Comparison of ENCODE assay signal across 15 mouse cellular contexts in the genomic region with DNA sequence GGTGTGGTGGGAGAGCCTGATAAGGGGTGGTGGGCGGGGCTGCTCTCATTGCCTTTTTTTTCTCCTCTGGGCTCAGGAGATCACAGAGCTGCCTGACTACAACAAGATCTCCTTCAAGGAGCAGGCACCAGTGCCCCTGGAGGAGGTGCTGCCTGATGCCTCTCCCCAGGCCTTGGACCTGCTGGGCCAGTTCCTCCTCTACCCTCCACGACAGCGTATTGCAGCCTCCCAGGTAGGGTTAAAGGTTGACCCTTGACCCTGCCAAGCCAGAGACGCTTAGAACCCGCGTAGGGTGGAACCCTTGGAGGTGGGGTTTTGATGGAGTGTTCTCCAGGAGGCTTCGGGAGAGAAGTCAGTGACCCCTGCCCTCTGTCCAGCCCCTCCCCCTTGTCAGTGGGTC. TPM values are rescaled to one million over a fixed set of nuclear protein-coding genes. Genes with fewer than 3 reads are reported as not detected.
"Had no signal": no experiment of that assay in that cellular context is flagged by ENCODE, and none has a peak within 500 bp of the region (broad histone marks: within the 10 kb centered on the region; RNA-seq: fewer than 3 reads in every experiment).

No protein-coding gene starts in this region.

- H3K4me2 ChIP-seq: limb, embryonic 13.5 days; lung, embryonic 14.5 days; midbrain, embryonic 12.5 days; neural tube, embryonic 13.5 days had no signal

- H3K27ac ChIP-seq: layer of hippocampus, adult 2 months; limb, embryonic 13.5 days; midbrain, embryonic 12.5 days; neural tube, embryonic 13.5 days had no signal

- ATAC-seq: midbrain, embryonic 16.5 days had no signal

- H3K9ac ChIP-seq: limb, embryonic 13.5 days; lung, embryonic 14.5 days; midbrain, embryonic 12.5 days; neural tube, embryonic 13.5 days had no signal

- H3K4me3 ChIP-seq: layer of hippocampus, adult 2 months; limb, embryonic 13.5 days; midbrain, embryonic 12.5 days; neural tube, embryonic 13.5 days had no signal

- H3K9me3 ChIP-seq: limb, embryonic 13.5 days; midbrain, embryonic 12.5 days; neural tube, embryonic 13.5 days had no signal

- DNase-seq: kidney, adult 8-10 months; kidney, postnatal 4 days; left cerebral cortex, postnatal 4 days; lung, embryonic 14.5 days; lung, postnatal 14 days; retina, postnatal 1 day; thymus, adult 18-20 months; thymus, postnatal 14 days had no signal

- H3K27me3 ChIP-seq: limb, embryonic 13.5 days; midbrain, embryonic 12.5 days; neural tube, embryonic 13.5 days had no signal

RNA-seq across cellular contexts. Expression of a gene that starts 59.8 kb away (rescaled TPM):
- polyA plus RNA-seq: limb, embryonic 13.5 days; liver, adult 2 months; liver, embryonic 16.5 days; lung, embryonic 14.5 days; midbrain, embryonic 12.5 days; neural tube, embryonic 13.5 days had no signal
